Mouse (Mus musculus): ENCODE results near the gene Ces1f.
"Not testable (repeated sequence)": the region's sequence is repeated elsewhere in the genome, so short reads cannot be mapped to it uniquely, and the experiment has no call there.

Ces1f gene

DNA sequence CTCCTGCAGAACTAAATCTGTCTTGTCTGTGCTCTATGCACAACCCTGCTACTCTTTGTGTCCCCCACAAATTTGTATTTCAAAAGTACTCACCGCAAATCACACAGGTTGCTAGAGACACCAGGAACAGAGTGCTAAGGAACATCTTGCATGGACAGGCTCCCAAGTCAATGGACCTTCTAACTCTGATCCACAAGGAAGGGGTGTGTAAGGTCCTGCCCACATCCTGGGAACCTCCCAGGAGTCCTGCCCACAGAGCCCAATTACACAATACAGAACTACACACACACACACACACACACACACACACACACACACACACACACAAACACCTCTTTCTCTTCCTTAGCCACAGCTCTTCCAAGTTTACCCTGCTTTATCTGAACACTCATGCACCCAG is at the start of gene Ces1f:
Gene Ces1f (minus strand): TSS at position 192 of the 400 bp plus-strand sequence.
- no peak for DNase-seq (ENCODE audit: low spot score in 2 of 2)

DNA sequence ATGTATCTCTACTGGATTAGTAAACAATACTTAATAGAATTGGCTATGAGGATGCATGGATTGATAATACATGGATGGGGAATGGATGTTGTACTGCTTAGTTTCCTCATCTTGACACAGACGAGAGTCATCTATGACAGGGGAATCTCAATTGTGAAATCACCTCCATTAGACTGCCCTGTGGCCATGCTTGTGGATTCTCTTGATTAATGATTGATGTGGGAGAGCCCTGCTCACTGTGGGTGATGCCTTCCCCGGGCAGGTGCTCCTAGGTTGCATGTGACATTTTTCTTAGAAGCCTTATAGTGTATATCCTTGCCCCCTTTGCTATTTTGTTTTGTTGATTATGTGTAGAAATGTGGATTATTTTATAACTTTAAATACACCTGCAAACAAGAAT is 45.6 kb upstream of the Ces1f start:
- DNase-seq (ENCODE audit: low spot score in 2 of 2): no peak

DNA sequence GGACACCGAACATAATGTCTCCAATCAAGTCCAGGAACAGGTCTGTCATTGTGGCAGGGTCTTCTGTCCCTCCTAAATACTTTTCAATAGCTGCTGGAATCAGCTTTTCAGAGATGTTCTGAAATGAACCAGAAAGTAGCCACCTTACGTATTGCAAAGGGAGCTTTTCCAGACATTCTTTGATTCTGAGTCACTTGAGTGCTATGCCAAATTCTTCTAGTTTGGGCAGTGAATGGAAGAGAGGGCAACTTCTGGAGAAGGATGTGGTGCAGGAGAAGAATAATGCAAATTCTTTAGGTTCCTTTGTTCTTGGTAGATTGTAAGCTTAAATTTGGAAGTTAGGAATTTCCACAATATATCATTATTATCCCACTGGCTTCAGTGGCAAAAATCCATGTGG is 37.5 kb upstream of the Ces1f start:
- no peak for DNase-seq (ENCODE audit: low spot score in 2 of 2)

DNA sequence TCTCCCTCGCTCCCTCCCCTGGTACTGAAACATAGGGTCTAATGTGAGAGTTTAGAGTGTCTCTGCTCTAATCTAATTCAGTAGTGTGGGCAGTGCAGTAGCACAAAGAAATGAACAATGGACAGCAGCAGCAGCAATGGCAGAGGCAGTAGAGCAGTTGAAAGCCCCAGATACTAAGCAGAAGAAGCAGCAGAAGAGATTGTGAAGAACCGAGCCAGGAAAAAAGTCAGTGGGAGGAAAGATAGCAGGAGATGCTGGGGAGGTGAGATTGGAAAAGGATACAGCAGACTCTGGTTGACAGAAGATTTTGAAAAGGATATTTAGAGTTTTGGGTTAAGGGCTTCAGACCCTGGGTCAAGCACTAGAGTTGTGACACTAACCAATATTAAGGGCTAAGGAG is 36.0 kb upstream of the Ces1f start:
- no peak for DNase-seq (ENCODE audit: low spot score in 2 of 2)

DNA sequence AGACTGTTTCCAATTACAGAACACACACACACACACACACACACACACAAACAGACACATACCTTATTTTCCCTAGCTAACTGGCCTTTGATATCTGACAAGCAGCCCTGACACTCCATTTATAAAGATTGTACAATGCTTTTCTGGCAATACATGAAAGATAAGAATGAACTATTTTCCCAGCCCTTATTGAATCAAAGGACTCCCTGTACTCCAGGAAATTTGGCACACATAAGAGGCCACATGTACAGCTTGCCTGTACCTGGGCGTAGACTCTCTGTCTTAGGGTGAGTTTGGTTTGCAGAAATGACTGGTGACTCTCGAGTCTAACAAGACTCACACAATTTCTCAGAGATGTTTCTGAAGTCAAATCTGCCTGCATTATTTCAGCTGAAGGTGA is 4.3 kb upstream of the Ces1f start:
- DNase-seq (ENCODE audit: low spot score in 2 of 2): no peak

DNA sequence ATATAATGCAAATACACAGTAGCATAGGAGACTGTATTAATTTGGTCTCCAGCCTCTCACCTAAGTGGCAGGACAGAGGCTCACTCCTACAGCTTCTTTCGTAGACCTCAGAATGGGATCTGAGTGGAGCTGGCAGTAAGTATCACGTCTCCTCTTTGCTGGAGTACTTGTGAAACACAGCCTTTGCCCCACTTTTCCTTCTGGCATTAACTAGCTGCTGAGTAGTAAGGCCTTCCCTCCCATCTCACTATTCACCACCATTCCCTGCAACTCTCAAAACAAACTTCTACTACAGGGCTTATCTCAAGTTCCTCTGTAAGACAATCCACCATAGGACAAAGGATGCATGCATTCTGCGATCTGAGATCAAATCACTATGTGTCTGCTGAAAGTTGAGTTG is 2.8 kb upstream of the Ces1f start:
- no peak for DNase-seq (ENCODE audit: low spot score in 2 of 2)

DNA sequence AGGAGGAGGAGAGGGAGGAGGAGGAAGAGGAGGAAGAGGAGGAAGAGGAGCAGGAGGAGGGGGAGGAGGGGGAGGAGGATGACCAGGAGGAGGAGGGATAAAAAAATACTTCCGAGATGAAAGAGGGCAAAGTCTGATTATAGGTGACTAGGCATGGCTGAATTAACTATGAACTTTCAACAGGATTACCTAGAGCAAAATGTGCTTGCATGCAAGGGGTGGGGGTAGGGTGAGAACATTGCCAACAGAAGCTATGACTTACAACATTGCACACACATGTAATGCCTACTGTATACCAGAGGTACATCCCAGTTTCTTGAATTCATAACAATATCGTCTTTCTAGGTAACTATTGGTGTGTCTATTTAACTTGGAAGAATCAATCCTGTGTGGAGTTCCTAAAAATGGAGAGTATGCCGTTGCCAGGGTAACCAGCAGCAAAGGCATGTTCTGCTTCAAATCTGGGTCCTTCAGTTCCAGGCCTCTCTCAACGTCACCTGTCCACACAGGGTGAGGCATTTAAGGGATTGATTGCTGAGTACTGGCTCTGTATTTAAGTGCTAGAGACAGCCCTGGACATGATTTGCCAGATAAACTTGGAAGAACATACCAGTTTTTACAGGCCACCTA is 1.3 kb downstream of the Ces1f start:
- no peak for DNase-seq (ENCODE audit: low spot score in 2 of 2)

DNA sequence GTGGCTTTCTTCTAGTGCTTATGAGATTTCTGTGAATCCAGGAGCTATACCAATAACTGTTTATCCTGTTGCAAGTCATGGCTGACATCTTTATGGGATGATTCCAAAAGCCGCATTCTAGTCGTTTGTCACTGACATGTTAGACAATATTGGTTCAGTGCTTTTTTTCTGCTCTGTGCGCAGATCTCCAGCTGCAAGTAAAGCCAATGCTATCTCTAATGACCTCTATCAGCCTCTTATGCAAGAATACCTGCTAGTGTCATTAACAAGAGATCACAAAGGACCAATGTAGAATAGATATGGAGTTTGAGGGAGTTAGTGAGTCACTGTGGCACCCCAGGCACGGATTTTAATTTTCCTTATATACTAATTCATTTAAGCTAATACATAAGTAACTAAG is 4.9 kb downstream of the Ces1f start:
- no peak for DNase-seq (ENCODE audit: low spot score in 2 of 2)

DNA sequence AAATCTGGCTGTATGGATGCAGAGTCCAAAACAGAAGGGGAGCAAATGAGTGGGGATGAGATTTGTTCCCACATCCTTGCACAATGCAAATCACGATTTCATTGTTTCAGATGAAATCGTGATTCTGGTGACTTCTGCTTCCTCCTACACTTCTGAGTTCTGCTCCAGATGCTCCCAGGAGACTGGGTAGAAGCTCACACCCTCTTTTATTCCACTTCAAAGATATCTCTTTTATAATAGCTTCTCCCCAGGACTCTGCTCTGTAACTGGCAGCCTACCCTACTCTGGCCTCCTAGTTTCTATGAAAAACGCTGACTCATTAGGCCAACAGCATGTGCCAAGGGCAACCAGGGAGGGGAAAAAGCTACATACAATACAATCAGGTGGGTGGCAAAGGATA is 6.2 kb downstream of the Ces1f start:
- DNase-seq (ENCODE audit: low spot score in 2 of 2): no peak

DNA sequence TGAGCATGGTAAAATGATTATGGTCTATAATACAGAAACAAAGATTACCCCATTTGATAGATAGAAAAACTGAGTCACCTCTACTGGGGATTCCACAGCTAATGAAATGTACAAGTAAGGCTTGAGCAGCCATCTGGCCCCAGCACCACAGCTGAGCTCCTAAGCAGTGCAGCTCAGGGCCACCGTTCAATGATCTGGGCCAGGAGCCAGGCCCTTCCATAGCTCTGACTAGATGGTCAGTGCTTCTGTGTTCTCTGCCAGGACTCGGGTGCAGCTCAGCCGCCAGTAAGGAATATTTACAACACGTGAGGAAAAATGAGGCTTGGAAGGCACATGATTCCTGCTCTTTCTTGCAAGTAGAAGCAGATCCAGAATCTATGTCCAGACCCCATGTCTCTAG is 6.9 kb downstream of the Ces1f start:
- peak in 1 of 2 experiments; percentile 4 for DNase-seq (ENCODE audit: low spot score in 2 of 2)

DNA sequence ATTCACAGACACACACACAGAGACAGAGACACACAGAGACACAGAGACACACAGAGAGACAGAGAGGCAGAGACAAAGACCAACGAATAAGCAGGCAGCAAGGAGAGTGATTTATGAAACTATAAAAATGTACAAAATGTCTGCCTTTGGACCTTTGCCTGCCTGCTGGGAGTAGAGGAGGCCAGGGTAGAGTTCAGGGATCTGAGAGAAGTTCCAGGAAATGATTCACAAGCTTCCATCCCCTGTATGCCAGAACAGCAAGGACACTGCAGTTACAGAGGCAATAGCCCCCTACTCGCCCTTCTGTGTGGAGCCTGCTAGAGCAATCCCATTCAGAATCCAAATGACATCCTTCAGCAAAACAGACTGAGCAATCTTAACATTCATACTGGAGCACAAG is 18.1 kb downstream of the Ces1f start:
- no peak for DNase-seq (ENCODE audit: low spot score in 2 of 2)

DNA sequence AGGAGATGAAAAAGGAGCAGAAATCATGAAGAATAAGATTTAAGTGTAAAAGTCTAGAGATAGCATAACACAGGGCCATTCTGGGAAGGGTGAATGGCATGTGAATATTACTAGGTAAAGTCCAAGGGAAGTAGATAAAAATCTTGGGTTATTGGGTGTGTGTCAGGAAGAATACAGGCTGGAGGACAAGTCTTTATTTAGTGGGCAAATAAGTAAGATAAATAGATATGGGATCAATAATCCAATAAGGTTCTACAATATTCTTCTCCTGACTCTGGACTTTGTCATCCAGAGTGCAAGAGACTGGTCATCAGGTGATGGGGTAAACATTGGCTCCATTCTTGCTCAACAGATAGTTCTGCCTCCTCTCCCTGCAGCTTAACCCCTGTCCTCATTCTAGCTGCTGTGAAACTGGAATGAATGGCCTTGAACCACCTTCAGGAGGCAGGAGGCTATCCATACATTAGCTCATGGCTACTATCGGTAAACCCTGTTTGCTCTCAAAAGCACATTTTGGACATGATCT is 27.1 kb downstream of the Ces1f start:
- DNase-seq (ENCODE audit: low spot score in 2 of 2): no peak

DNA sequence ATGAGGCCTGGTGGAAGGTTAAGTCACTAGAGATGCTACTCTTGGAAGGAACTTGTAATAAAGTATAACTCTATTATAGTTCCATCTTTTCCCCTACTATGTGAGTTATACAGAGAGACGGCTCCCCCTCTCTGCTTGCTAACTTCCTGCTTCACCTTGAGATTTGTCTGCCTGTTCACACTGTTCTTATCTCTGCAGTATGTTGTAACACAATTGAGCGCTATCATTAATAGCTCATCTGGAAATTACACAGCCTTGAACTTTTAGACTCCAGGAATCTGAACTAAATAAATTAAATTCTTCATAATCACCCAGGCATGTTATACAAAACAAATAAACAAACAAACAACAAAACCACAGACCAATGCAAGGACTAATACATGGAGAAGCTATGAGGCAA is 33.5 kb downstream of the Ces1f start:
- DNase-seq (ENCODE audit: low spot score in 2 of 2): no peak

DNA sequence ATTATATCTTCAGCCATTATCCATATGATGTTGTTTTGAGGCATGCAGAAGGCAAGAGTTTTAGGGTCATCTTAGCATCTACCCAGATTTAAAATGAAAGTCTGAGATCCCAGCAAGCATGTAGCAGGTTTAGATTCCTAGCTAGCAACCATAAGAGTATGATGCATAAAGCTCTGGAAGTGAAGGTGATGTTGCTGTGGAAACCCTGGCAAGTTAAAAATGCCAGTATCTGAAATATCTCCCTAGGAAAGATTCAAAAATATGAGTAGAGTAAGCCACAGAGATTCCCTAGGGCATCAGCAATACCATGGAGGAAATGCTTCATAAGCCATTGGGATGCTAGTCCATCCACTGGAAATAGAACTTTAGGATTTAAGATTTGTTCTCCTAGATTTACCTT is 39.7 kb downstream of the Ces1f start:
- DNase-seq (ENCODE audit: low spot score in 2 of 2): no peak

DNA sequence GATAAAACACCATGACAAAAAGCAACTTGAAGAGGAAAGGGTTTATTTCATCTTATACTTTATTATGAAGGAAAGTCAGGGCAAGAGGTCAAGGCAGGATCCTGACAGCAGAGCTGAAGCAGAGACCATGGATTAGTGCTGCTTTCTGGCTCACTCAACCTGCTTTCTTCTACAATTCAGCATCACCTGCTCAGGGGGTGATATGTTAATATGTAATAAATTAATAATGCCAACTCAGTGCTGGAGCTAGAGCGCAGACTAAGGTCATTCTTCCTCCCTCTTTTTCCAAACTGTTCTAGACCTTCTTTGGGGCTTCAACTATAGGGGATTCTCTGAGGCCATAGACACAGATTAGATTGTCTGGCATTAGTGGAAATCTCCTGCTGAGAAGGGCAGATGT is 43.9 kb downstream of the Ces1f start:
- DNase-seq (ENCODE audit: low spot score in 2 of 2): no peak

DNA sequence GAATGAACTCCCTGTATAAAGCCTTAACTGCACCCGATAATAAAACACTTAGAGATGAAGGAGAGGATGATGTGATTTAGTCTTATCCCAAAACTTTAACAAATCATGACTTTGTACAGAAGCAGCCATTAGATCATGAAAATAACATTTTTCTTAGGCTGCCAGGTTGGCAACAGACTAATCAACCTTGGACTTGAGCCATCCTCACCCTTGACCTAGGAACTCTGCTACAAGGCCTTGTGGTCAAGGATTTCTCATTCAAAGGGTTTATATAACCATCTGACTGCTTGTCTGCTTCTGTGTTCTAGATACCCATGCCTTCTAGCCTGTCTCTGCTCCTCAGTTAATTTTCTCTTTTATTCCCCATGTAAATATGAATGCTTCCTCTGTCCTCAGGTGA is 44.8 kb downstream of the Ces1f start:
- no peak for DNase-seq (ENCODE audit: low spot score in 2 of 2)

DNA sequence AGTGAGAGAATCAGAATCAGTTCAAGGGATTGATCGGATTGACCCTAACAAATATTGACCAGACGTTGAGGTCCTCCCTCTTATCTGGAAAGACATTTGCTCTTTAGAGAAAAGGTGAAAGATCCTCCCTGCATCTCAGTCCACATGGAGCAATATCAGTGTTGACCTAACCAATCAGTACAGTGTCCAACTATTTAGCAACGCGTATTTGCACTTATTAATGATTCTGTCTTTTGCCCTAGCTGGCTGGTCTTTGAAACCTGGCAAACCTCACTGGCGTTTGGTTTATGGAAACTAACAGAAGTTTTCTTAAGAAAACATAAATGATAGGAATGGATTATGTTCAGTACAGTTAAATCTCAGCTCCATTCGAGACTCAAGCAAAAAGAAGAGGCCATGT is 45.5 kb downstream of the Ces1f start:
- DNase-seq (ENCODE audit: low spot score in 2 of 2): no peak

DNA sequence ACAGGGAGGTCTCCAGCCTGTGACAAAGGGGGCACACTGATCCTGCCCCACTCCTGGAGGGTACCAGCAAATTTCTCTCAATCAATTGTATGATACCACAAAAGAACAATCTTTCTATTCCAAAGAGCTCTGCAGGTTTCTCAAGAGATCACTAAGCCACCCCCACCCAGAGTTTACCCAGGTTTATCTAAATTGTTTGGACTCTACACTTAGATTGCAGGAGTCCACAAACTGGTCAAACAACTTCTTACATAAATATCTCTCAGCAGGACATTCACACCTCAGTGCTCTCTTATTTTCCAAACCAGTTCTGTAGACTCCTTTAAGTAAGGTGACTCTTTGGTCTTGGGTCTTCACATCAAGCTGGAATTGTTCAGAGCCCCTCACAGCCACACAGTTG is 50.1 kb downstream of the Ces1f start, which contains the start of gene Ces1e:
Gene Ces1e (minus strand): TSS at position 174 of the 400 bp plus-strand sequence.
- no peak for DNase-seq (ENCODE audit: low spot score in 2 of 2)

DNA sequence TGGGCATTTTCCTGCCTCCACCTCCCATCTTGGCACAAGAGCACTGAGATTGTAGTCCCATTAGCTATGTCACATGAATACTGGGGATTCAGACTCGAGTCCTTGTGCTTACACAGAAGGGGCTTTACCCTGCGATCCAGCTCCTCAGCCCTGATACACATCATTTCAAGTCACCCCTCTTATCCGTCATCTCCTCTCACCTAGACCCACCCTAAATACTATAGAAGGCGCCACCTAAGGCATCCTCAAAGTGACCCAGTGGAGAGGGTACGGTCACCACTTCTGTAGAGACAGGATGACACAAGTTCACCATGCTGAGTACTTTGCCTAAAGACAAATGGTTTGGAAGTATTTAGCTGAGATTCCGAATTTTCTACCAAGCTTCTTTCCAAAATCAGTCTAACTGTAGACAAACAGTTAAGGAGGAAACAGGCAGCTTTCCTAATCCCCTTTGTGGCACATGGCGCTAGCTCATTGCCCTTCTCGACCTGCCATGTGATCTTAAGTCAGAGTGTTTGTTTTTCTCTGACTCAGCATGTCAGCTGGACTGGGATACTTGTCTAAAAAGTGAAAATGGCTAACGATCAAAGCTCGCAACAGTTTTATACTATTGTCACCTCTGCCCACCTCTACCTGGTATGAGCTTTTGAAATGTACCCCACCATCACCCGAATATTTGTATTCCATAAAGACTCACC is 50.7 kb downstream of the Ces1f start:
- no peak for DNase-seq (ENCODE audit: low spot score in 2 of 2)

DNA sequence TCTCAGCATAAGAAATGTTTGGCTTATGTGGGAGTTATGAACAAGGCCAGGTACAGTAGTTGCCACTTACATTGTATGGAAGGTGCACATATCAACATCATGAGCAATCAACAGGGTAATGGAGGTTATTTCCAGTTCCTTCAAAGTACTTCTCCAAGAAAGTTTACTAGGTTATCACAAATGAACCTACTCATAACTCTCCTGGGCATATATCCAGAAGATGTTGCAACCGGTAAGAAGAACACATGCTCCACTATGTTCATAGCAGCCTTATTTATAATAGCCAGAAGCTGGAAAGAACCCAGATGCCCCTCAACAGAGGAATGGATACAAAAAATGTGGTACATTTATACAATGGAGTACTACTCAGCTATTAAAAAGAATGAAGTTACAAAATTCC is 53.1 kb downstream of the Ces1f start:
- not testable (repeated sequence) for DNase-seq (ENCODE audit: low spot score in 2 of 2)

DNA sequence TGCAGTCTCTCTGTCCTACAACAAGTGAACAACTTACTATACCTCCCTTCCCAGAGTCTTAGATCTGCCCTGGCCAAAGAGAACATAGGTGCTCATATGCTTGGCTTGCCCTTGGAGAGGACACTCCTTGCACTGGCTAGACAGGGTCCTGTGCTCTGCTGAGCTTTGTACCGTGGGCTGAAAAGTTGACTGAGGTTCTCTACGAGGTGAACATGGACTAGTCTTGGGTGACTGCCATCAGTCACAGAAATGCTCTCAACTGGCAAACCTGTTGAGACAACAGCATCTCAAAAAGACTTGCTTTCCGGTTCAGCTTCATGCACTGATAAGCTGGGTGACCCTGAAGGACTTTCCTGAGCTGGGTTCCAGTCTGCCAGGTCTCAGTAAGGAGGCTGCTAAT is 57.7 kb downstream of the Ces1f start:
- no peak for DNase-seq (ENCODE audit: low spot score in 2 of 2)

DNA sequence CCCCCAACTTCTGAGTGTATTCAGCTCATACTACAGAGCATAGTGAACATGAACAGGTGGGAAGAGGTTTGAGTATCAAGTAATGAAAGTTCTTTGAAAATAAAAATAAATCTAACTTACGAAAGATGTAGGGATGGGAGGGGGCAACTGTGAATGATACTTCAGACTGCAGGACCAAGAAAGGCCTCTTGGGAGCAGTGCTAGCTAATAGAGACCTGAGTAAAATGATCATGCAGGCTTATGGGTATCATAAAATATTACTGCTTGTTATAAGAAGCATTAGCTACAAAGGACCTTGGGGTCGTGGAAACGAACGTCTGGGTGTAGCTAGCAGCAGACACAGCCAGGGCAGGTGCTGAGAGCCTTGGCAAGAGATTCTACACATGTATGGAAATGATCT is 61.7 kb downstream of the Ces1f start:
- DNase-seq (ENCODE audit: low spot score in 2 of 2): no peak

DNA sequence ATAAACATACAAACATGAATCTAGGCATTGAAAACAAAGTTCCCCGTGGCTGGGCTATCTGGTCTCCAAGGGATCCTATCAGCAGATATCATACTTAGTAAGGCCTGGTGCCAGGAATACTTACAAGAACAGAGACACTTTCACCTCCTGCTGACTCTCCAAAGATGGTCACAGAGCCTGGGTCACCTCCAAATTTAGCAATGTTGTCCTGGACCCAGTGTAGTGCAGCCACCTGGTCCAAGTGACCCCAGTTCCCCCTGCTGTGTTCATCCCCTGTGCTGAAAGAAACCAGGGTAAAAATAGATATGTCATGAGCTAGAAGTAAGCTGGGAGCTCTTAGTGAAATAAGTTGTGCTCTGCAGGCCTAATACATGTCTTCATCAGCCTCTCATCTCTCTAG is 62.2 kb downstream of the Ces1f start:
- DNase-seq (ENCODE audit: low spot score in 2 of 2): no peak

DNA sequence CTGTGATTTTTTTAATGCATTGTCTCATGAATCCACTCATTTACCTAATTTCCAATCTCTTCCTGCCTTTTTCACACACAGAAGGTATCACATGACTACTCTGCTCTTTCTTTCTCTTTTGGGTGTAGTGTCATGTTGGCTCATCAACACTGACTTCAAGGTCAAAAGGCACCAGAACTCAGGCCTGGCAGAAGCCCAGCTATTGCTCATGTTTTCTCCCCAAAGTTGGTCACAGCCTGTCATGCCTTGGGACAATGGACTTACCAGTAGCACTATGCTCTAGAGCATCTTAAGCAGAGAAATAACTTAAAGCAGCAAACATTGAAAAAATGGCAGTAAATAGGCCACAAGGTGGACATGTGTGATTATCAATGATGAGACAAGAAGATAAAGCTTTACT is 68.5 kb downstream of the Ces1f start:
- no peak for DNase-seq (ENCODE audit: low spot score in 2 of 2)
